Mouse (Mus musculus) small intestine, adult 2 months (tissue): ENCODE measurements around the gene Grin3a. TPM values are rescaled to one million over a fixed set of nuclear protein-coding genes. Genes with fewer than 3 reads are reported as not detected.

Experiments
- H3K27ac ChIP-seq: fragments of 200-500 bp; 2 replicates; pipeline ENCODE4 v1.5.1; 2012; ENCODE audit warnings: low read depth, low read length, control low read depth, inconsistent platforms; ENCODE audit not compliant: insufficient read depth
- H3K27me3 ChIP-seq: fragments of 200-500 bp; 2 replicates; pipeline ENCODE4 v1.6.1; 2012; ENCODE audit warnings: mild to moderate bottlenecking, moderate library complexity, low read length, inconsistent platforms; ENCODE audit not compliant: control insufficient read depth, insufficient read depth
- H3K36me3 ChIP-seq: fragments of 200-500 bp; 2 replicates; pipeline ENCODE4 v1.6.1; 2012; ENCODE audit warnings: mild to moderate bottlenecking, low read length, control low read depth, inconsistent platforms; ENCODE audit not compliant: control insufficient read depth, insufficient read depth
- H3K4me1 ChIP-seq: fragments of 200-500 bp; 2 replicates; pipeline ENCODE4 v1.6.1; 2012; ENCODE audit warnings: low read length, inconsistent platforms, mixed read lengths; ENCODE audit not compliant: control insufficient read depth, insufficient read depth, insufficient read length
- H3K4me3 ChIP-seq: fragments of 200-500 bp; 2 replicates; pipeline ENCODE4 v1.5.1; 2012; ENCODE audit warnings: low read depth, mild to moderate bottlenecking, control low read depth, inconsistent platforms, low read length, moderate library complexity
- CTCF ChIP-seq: fragments of 200-500 bp; IDR thresholded peaks from 2 replicates; pipeline ENCODE4 v1.5.1; 2012; ENCODE audit warnings: low read depth, mild to moderate bottlenecking, control low read depth, inconsistent platforms, low read length, moderate library complexity, mixed read lengths; ENCODE audit not compliant: insufficient replicate concordance, insufficient read length; ENCODE audit errors: extremely low read depth
- POLR2A ChIP-seq: fragments of 200-500 bp; IDR thresholded peaks from 2 replicates; pipeline ENCODE4 v1.6.1; 2012; ENCODE audit warnings: low read depth, mild to moderate bottlenecking, control low read depth, inconsistent platforms, low read length, moderate library complexity
- WGBS: fragments of 180-500 bp; shearing (Covaris S2); methylation state at CpG from one replicate; pipeline ENCODE4 v1.1.7; 2018; 5-methylcytosine and 5-hydroxymethylcytosine counted together
- polyA plus RNA-seq: library from polyadenylated mRNA; depleted of rRNA; stranded (reverse); fragments of >200 nt; gene quantifications from 2 replicates; pipeline ENCODE4 v1.2.3, GENCODE M21; 2012; rRNA removed

Gene Grin3a
- 0.03 TPM in 2 replicates for polyA plus RNA-seq

DNA sequence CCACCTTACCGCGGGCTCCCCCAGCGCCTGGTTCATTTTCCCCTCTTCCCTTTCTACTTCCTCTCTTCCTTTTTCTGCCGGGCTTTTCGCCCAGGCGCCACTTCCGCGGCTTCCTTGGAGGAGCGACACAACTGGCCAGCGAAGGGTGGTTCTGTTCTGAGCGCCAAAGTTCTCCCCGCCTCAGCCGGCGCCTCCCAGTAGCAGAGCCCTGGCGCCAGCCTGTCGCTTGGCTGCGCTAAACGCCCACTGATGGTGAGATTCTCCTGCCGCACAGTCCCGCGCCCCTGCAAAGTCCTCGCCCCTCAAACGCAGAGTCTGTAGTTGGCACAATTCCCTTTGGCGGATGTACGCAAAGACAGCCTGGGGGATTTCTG is at the start of gene Grin3a:
Gene Grin3a, minus strand, starts transcription at position 133 of the 374 bp plus-strand sequence.
- 3% methylated on average over 25 of the region's 25 CpGs for WGBS
- H3K4me3 ChIP-seq, result peak within 1 kb of the TSS; percentile 22

DNA sequence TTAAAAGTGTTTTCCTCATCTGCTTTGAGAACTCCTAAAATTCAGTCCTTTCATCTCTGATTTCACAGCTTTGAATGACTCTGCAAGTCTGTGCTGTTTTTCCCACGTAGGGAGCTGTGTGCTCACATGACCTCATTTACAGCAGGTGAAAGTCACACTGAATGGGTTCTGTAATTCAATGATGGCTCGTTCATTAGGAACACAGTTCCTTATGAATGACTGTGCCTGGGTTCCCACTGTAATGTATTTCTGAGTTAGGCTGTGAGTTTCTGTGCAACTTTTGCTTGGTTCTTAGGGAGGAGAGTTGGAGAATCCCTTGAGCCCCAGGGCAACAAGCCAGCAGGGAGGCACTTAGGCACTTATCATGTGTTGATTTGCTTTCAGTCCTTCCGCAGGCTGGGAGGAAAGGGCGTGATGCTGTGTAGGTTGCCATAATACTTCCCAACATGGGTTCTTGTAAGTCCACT is 46.3 kb upstream of the Grin3a start:
- TF ChIP-seq CTCF (no peak), POLR2A (no peak)
- Histone ChIP-seq H3K27me3 (no peaks in the 10 kb centered on the region), H3K27ac (no peak overlapping the region), H3K4me1 (no peaks in the 10 kb centered on the region), H3K4me3 (no peak overlapping the region), H3K36me3 (no peaks in the 10 kb centered on the region)
- 22% methylated on average over 4 of the region's 4 CpGs for WGBS

More for the DNA sequence above, at the start of gene Grin3a:
- Histone ChIP-seq H3K4me1 (no peaks in the 10 kb centered on the region), H3K27ac (no peak within 1 kb of the TSS), H3K27me3 (peaks cover 16% of the 10 kb centered on the region), H3K36me3 (no peaks in the 10 kb centered on the region)
- TF ChIP-seq CTCF (0 out of 2 replicates have a peak, but pooled peaks have one; percentile 9), POLR2A (no peak)

- Histone ChIP-seq H3K4me3 (no peak overlapping the region), H3K36me3 (no peaks in the 10 kb centered on the region), H3K4me1 (no peaks in the 10 kb centered on the region), H3K27me3 (no peaks in the 10 kb centered on the region), H3K27ac (no peak overlapping the region)
- WGBS, result 49% methylated on average over 3 of the region's 3 CpGs
- TF ChIP-seq POLR2A, result no peak
- no peak for TF ChIP-seq CTCF
These were observed 31.5 kb upstream of the Grin3a start for GRCm38 (mm10) chr4:49877084-49877483.

- Histone ChIP-seq H3K4me1 (no peaks in the 10 kb centered on the region), H3K27ac (no peak overlapping the region), H3K27me3 (no peaks in the 10 kb centered on the region), H3K4me3 (no peak overlapping the region), H3K36me3 (no peaks in the 10 kb centered on the region)
- TF ChIP-seq CTCF (no peak), POLR2A (no peak)
- WGBS, result 47% methylated on average over 2 of the region's 2 CpGs
These were observed 15.1 kb upstream of the Grin3a start for GRCm38 (mm10) chr4:49860611-49861010.

- Histone ChIP-seq H3K4me3 (peak overlapping the region; percentile 22), H3K27ac (no peak overlapping the region), H3K27me3 (peaks cover 16% of the 10 kb centered on the region), H3K36me3 (no peaks in the 10 kb centered on the region), H3K4me1 (no peaks in the 10 kb centered on the region)
- 3% methylated on average over 63 of the region's 63 CpGs for WGBS
- no peak for TF ChIP-seq POLR2A
- no peak for TF ChIP-seq CTCF
These were observed 524 bp downstream of the Grin3a start for GRCm38 (mm10) chr4:49844828-49845611.

- Histone ChIP-seq H3K36me3 (no peaks in the 10 kb centered on the region), H3K4me3 (no peak overlapping the region), H3K27ac (no peak overlapping the region), H3K4me1 (no peaks in the 10 kb centered on the region), H3K27me3 (peaks cover 16% of the 10 kb centered on the region)
- 6% methylated on average over 33 of the region's 33 CpGs for WGBS
- TF ChIP-seq CTCF (no peak), POLR2A (no peak)
These were observed 1.2 kb downstream of the Grin3a start for GRCm38 (mm10) chr4:49844274-49844827.

- Histone ChIP-seq H3K4me1 (no peaks in the 10 kb centered on the region), H3K4me3 (no peak overlapping the region), H3K27ac (no peak overlapping the region), H3K27me3 (peaks cover 16% of the 10 kb centered on the region), H3K36me3 (no peaks in the 10 kb centered on the region)
- TF ChIP-seq CTCF, result no peak
- TF ChIP-seq POLR2A, result no peak
- 20% methylated on average over 6 of the region's 6 CpGs for WGBS
These were observed 1.8 kb downstream of the Grin3a start for GRCm38 (mm10) chr4:49843787-49844186.
